In the genomic region with DNA sequence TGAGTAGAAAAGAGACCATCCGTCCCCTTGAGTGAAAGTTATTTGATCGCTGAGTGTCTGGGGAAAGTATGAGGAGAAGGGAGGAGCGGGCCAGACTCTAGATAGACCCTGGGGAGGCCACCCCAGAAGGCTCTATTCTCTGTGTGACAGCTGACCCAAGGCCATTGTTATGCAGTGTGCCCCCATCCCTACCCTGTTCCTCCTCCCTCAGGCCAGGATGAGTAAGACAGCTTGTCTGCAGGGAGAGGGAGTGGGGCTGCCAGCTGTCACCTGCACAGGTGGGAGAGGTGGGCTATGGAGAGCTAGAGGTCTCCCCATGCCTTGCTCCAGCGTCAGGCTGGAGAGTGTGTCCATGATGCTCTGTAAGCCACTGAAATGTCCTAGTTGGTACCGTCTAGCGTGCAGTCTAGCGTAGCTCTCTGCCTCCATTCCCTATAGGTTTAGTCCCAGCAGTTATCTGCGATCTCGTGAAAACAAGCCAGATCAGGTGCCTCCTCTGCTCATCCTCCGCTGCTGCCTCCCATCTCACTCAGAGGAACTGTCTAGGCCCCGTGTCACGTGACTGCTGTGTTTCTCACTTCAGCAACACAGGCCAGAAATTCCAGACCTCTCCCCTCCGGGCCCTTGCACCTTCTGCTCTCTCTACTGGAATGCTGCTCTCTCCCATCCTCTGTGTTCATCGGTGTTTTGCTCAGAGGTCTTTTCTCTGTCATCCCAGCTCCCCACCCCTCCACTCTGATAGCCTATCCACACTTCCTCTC, we compare ENCODE assay signal across 15 mouse cellular contexts. TPM values are rescaled to one million over a fixed set of nuclear protein-coding genes. Genes with fewer than 3 reads are reported as not detected.
DNase-seq lines count a peak whose midpoint lies in the region; ATAC-seq and TF ChIP-seq lines count a peak whose summit lies in the region.
"Had no signal": no experiment of that assay in that cellular context is flagged by ENCODE, and none has a peak within 500 bp of the region (broad histone marks: within the 10 kb centered on the region; RNA-seq: fewer than 3 reads in every experiment).

No protein-coding gene starts in this region.

- no peak for TF ChIP-seq POLR2A in ES-Bruce4 (IDR thresholded peaks at IDR 0.05; ENCODE audit: insufficient read depth, low read length)

- ATAC-seq in heart, embryonic 11.5 days (replicated peaks; ENCODE audit: insufficient number of reproducible peaks, low FRiP score, low TSS enrichment): 0 out of 2 replicates have a peak, but pooled peaks have one; percentile 18
- ATAC-seq: CD4-positive, CD25-positive, alpha-beta regulatory T cell, adult 4 months; Patski had no signal

- H3K27ac ChIP-seq in heart, embryonic 11.5 days (ENCODE audit: low read depth, low read length): no peak overlapping the region
- no peak overlapping the region for H3K27ac ChIP-seq in ES-Bruce4 (ENCODE audit: insufficient read depth, low read length)
- peak overlapping the region; percentile 15; the same call in 1 of the 2 replicates for H3K27ac ChIP-seq in embryonic facial prominence, embryonic 10.5 days (replicated peaks)
- H3K27ac ChIP-seq: heart, embryonic 15.5 days; left cerebral cortex, adult 2 months had no signal

- H3K9ac ChIP-seq in heart, embryonic 11.5 days (ENCODE audit: low read depth, low read length): no peak overlapping the region
- H3K9ac ChIP-seq in ES-Bruce4 (ENCODE audit: low read depth, poor library complexity, severe bottlenecking): no peak overlapping the region
- H3K9ac ChIP-seq: heart, embryonic 15.5 days had no signal

- H3K9me3 ChIP-seq in heart, embryonic 11.5 days (replicated peaks; ENCODE audit: control insufficient read depth, low read length): no peaks in the 10 kb centered on the region
- H3K9me3 ChIP-seq in ES-Bruce4 (replicated peaks; ENCODE audit: control insufficient read depth, insufficient read depth, low read length, poor library complexity, severe bottlenecking): no peaks in the 10 kb centered on the region
- 0 out of 2 replicates have a peak, but pooled peaks cover 5% of the 10 kb centered on the region for H3K9me3 ChIP-seq in embryonic facial prominence, embryonic 10.5 days
- H3K9me3 ChIP-seq: heart, embryonic 15.5 days had no signal

- no peaks in the 10 kb centered on the region for H3K36me3 ChIP-seq in heart, embryonic 11.5 days (ENCODE audit: control insufficient read depth, insufficient read depth, low read length)
- no peaks in the 10 kb centered on the region for H3K36me3 ChIP-seq in ES-Bruce4 (ENCODE audit: control insufficient read depth, insufficient read depth, low read length, poor library complexity, severe bottlenecking)
- peaks cover 12% of the 10 kb centered on the region; the same call in 1 of the 2 replicates for H3K36me3 ChIP-seq in embryonic facial prominence, embryonic 10.5 days (replicated peaks)
- H3K36me3 ChIP-seq: heart, embryonic 15.5 days had no signal

- H3K4me1 ChIP-seq in heart, embryonic 11.5 days (ENCODE audit: control insufficient read depth, insufficient read depth, low read length): peaks cover 22% of the 10 kb centered on the region
- H3K4me1 ChIP-seq in ES-Bruce4 (ENCODE audit: control insufficient read depth, insufficient read depth, low read length): peaks cover 2% of the 10 kb centered on the region
- H3K4me1 ChIP-seq in embryonic facial prominence, embryonic 10.5 days: peaks cover 66% of the 10 kb centered on the region

- TF ChIP-seq EP300 in ES-Bruce4 (IDR thresholded peaks at IDR 0.05; ENCODE audit: insufficient read depth, low read depth, low read length): peak; percentile 88

- no peaks in the 10 kb centered on the region for H3K27me3 ChIP-seq in heart, embryonic 11.5 days (ENCODE audit: control insufficient read depth, insufficient read depth, low read length)
- no peaks in the 10 kb centered on the region for H3K27me3 ChIP-seq in ES-Bruce4 (ENCODE audit: control insufficient read depth, insufficient read depth, low read length, poor library complexity, severe bottlenecking)
- no peaks in the 10 kb centered on the region for H3K27me3 ChIP-seq in embryonic facial prominence, embryonic 10.5 days (replicated peaks; ENCODE audit: low read depth, poor library complexity, severe bottlenecking)
- H3K27me3 ChIP-seq: heart, embryonic 15.5 days; Patski had no signal

- DNase-seq in heart, postnatal 4 days: no peak
- DNase-seq in left cerebral cortex, postnatal 4 days: peak; percentile 35
- DNase-seq in left cerebral cortex, postnatal 36 days (ENCODE audit: low spot score in 2 of 2): no peak
- DNase-seq in embryonic facial prominence, embryonic 10.5 days (ENCODE audit: low spot score): peak; percentile 33
- no peak for DNase-seq in ovary, postnatal 10 days (ENCODE audit: low spot score)
- no peak for DNase-seq in lung, postnatal 36 days
- DNase-seq: adrenal gland, adult 2 months; liver; lung, adult 2 months had no signal

- TF ChIP-seq CTCF in ES-Bruce4 (IDR thresholded peaks at IDR 0.05; ENCODE audit: low read depth, low read length): no peak

- no peak overlapping the region for H3K4me3 ChIP-seq in heart, embryonic 11.5 days (ENCODE audit: low read depth, low read length)
- H3K4me3 ChIP-seq in ES-Bruce4 (ENCODE audit: low read depth, low read length): no peak overlapping the region
- no peak overlapping the region for H3K4me3 ChIP-seq in embryonic facial prominence, embryonic 10.5 days
- H3K4me3 ChIP-seq: heart, embryonic 15.5 days; left cerebral cortex, adult 2 months had no signal

- intact Hi-C loops in left cerebral cortex, postnatal 4 days (cut with DNase I): no loop called here
- intact Hi-C loops in left cerebral cortex, postnatal 36 days (cut with DNase I): no loop called here

- H3K4me2 ChIP-seq in heart, embryonic 11.5 days: peak overlapping the region; percentile 8; the same call in 1 of the 2 replicates
- H3K4me2 ChIP-seq: heart, embryonic 15.5 days had no signal

- 51% methylated on average over 14 of the region's 14 CpGs for WGBS in heart, embryonic 11.5 days (ENCODE audit: insufficient replicate concordance)
- 67% methylated on average over 14 of the region's 14 CpGs for WGBS in embryonic facial prominence, embryonic 10.5 days

RNA-seq across cellular contexts. Expression of gene Nectin1, which starts 21.8 kb away (rescaled TPM):
- polyA plus RNA-seq in heart, embryonic 11.5 days (2014; fragmentation: Nextera tagmentation; extraction: Ambion mirVana): 2.2 and 2.4 TPM in 2 replicates
- total RNA-seq in heart, postnatal 4 days (2021): 1 to 10 TPM; 8.3 to 8.9 TPM
- 10 to 100 TPM; 87.7 to 95.8 TPM for total RNA-seq in left cerebral cortex, postnatal 4 days (2021)
- 100 to 1,000 TPM in 1 of 2 experiments, 10 to 100 TPM in 1; 84.8 to 103 TPM for total RNA-seq in left cerebral cortex, postnatal 36 days (2021)
- 10.3 and 13.1 TPM in 2 replicates for polyA plus RNA-seq in ES-Bruce4 (2011; ENCODE audit: insufficient read depth, insufficient read length, low read depth, missing spikeins)
- 5.0 TPM in 2 replicates for polyA plus RNA-seq in embryonic facial prominence, embryonic 10.5 days (2016; fragmentation: Nextera tagmentation; extraction: Ambion mirVana)

Comparison
In these comparisons a context has a peak if more than half of its experiments do, and no peak if none do; other contexts are left out.
1. DNase-seq: peak in left cerebral cortex, postnatal 4 days (single experiment) and embryonic facial prominence, embryonic 10.5 days (single experiment); none in heart, postnatal 4 days (single experiment), left cerebral cortex, postnatal 36 days (0 of 2), ovary, postnatal 10 days (single experiment) and lung, postnatal 36 days (single experiment).
2. RNA of gene Nectin1, which starts 21.8 kb away (total RNA-seq): 84.8 to 103 TPM in left cerebral cortex, postnatal 36 days and 87.7 to 95.8 TPM in left cerebral cortex, postnatal 4 days; 8.3 to 8.9 TPM in heart, postnatal 4 days; every median in the first group is over 4 times any median in the second.